Mouse (Mus musculus) C2C12 (cell line): ENCODE measurements around the gene Arhgap1. TPM values are rescaled to one million over a fixed set of nuclear protein-coding genes. Genes with fewer than 3 reads are reported as not detected.

Source experiments
- H3K27me3 ChIP-seq: one replicate; pipeline ENCODE4 v1.6.1; 2011; ENCODE audit not compliant: control insufficient read depth, insufficient read depth, insufficient read length
- H3K36me3 ChIP-seq: one replicate; pipeline ENCODE4 v1.6.1; 2011; ENCODE audit not compliant: control insufficient read depth, insufficient read depth
- H3K4me3 ChIP-seq: one replicate; pipeline ENCODE4 v1.5.1; 2011; ENCODE audit warnings: mild to moderate bottlenecking, control low read depth; ENCODE audit not compliant: poor library complexity, insufficient read depth, severe bottlenecking
- H3K79me2 ChIP-seq: one replicate; pipeline ENCODE4 v1.6.1; 2011; ENCODE audit not compliant: control insufficient read depth, insufficient read depth
- H3K79me3 ChIP-seq: one replicate; pipeline ENCODE4 v1.6.1; 2011; ENCODE audit warnings: low read depth, control low read depth
- H3ac ChIP-seq: one replicate; pipeline ENCODE3; 2011; ENCODE audit warnings: low read depth; ENCODE audit not compliant: control insufficient read depth, insufficient read length
- CEBPB ChIP-seq: IDR thresholded peaks from one replicate; pipeline ENCODE4 v1.6.1; 2011; ENCODE audit warnings: low read depth, mild to moderate bottlenecking, control low read depth, moderate library complexity
- CTCF ChIP-seq: IDR thresholded peaks from one replicate; pipeline ENCODE4 v1.5.1; 2011; ENCODE audit not compliant: control insufficient read depth, insufficient read depth, insufficient read length
- FOSL1 ChIP-seq: IDR thresholded peaks from one replicate; pipeline ENCODE4 v1.8.0; 2011; ENCODE audit warnings: mild to moderate bottlenecking, low read length; ENCODE audit not compliant: poor library complexity, insufficient read depth, severe bottlenecking
- MAX ChIP-seq: IDR thresholded peaks from one replicate; pipeline ENCODE4 v1.6.1; 2011; ENCODE audit warnings: mild to moderate bottlenecking, control low read depth
- MYOD1 ChIP-seq: IDR thresholded peaks from one replicate; pipeline ENCODE4 v1.6.1; 2011; ENCODE audit warnings: low read depth; ENCODE audit not compliant: control insufficient read depth, insufficient read length
- MYOG ChIP-seq: IDR thresholded peaks from one replicate; pipeline ENCODE4 v1.6.1; 2011; ENCODE audit not compliant: control insufficient read depth, insufficient read length; ENCODE audit errors: extremely low read depth
- USF1 ChIP-seq: IDR thresholded peaks from one replicate; pipeline ENCODE4 v1.6.1; 2011; ENCODE audit warnings: low read depth, mild to moderate bottlenecking, control low read depth, moderate library complexity
- polyA plus RNA-seq: library from polyadenylated mRNA; unstranded; fragments of >200 nt; fragmentation: generic; extraction: Trizol; gene quantifications from one replicate; pipeline ENCODE4 v1.2.1, GENCODE M21; 2012; ENCODE audit warnings: missing spikeins

The Arhgap1 gene
- polyA plus RNA-seq, 1 experiment = 71.7 TPM

- Histone ChIP-seq H3K27me3 (no peaks in the 10 kb centered on the region), H3K79me3 (peaks cover 7% of the 10 kb centered on the region), H3ac (peak overlapping the region; percentile 67), H3K79me2 (peaks cover 17% of the 10 kb centered on the region), H3K4me3 (peak overlapping the region; percentile 98), H3K36me3 (no peaks in the 10 kb centered on the region)
- no peak for TF ChIP-seq CTCF
- TF ChIP-seq MAX = no peak
- TF ChIP-seq FOSL1 = no peak
- no peak for TF ChIP-seq MYOD1
- TF ChIP-seq CEBPB = no peak
- TF ChIP-seq MYOG = no peak
- TF ChIP-seq USF1 = no peak
Observed at GRCm38 (mm10) chr2:91711256-91711925, 61.7 kb downstream of the Arhgap1 start.

GRCm38 (mm10) chr2:91714921-91715320 is 65.3 kb downstream of the Arhgap1 start:
- Histone ChIP-seq H3K4me3 (no peak overlapping the region), H3K36me3 (no peaks in the 10 kb centered on the region), H3ac (no peak overlapping the region), H3K79me2 (peaks cover 10% of the 10 kb centered on the region), H3K27me3 (no peaks in the 10 kb centered on the region), H3K79me3 (peaks cover 3% of the 10 kb centered on the region)
- TF ChIP-seq MAX = no peak
- no peak for TF ChIP-seq FOSL1
- TF ChIP-seq MYOD1 = no peak
- TF ChIP-seq CTCF = no peak
- TF ChIP-seq CEBPB = no peak
- TF ChIP-seq USF1 = no peak
- no peak for TF ChIP-seq MYOG

DNA sequence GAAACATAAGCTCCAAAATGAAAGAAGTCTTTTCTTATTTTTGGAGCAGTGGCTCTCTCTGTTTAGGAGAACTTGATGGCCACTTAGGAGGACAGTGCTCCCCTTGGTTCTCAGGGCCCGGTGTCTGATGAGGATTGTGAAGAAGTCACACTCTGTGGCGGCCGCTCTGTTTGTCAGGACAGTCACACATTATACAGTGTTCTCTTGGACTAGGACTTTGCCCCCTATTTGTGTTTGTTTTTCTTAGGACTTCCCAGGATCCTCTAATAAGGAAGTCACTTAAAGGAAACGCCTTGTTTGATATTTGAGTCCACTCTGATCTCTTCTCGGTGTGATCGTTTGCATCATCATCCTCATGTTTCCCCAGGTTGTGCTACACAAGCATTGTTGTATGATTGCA is 68.6 kb downstream of the Arhgap1 start:
- H3K27me3 ChIP-seq = no peaks in the 10 kb centered on the region
- H3ac ChIP-seq = no peak overlapping the region
- no peak overlapping the region for H3K4me3 ChIP-seq
- TF ChIP-seq USF1 (no peak), CEBPB (no peak), CTCF (no peak), MYOG (no peak), MAX (no peak), MYOD1 (no peak), FOSL1 (no peak)
- H3K79me3 ChIP-seq = no peaks in the 10 kb centered on the region
- H3K36me3 ChIP-seq = no peaks in the 10 kb centered on the region
- H3K79me2 ChIP-seq = no peaks in the 10 kb centered on the region

Other genes starting within 250 kb of the Arhgap1 start
- 27.5 TPM for gene 1110051M20Rik, start 205.2 kb upstream of the Arhgap1 start, polyA plus RNA-seq
- 5.6 TPM for gene Lrp4, start 192.3 kb upstream of the Arhgap1 start, polyA plus RNA-seq
- gene Ckap5, start 123.1 kb upstream of the Arhgap1 start, polyA plus RNA-seq = 13.9 TPM
- gene F2, start 13.4 kb upstream of the Arhgap1 start, polyA plus RNA-seq = 0.04 TPM
- 7.4 TPM for gene Zfp408, start 69 bp upstream of the Arhgap1 start, polyA plus RNA-seq
- gene Atg13, start 60.7 kb downstream of the Arhgap1 start, polyA plus RNA-seq = 12.9 TPM
- gene Harbi1, start 61.0 kb downstream of the Arhgap1 start, polyA plus RNA-seq = 3.8 TPM
- 14.3 TPM for gene Ambra1, start 80.3 kb downstream of the Arhgap1 start, polyA plus RNA-seq